ENCODE assay signal across 21 mouse cellular contexts in the genomic region with DNA sequence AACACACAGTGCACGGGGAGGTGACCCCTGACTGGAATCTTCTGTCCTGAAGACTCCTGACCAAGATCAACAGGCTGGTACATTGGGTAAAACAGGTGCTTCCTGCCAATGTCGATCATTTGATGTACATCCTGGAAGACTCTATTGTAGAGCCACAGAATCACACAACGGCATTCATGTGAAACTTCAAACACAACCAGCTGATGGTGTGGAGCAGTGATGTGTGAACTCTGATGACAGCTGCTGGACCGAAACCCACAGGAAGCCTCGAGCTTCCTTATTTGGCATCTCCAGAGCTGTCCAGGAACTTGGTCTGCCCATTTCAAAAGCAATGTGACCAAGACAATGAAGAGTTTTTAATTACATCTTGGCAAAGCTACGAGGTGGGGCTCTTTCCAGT.
DNase-seq lines count a peak whose midpoint lies in the region; ATAC-seq and TF ChIP-seq lines count a peak whose summit lies in the region.
"Had no signal": no experiment of that assay in that cellular context is flagged by ENCODE, and none has a peak within 500 bp of the region (broad histone marks: within the 10 kb centered on the region; RNA-seq: fewer than 3 reads in every experiment).

No protein-coding gene starts in this region.

- TF ChIP-seq POLR2A in spleen, adult 2 months (IDR thresholded peaks at IDR 0.05; ENCODE audit: low read depth, low read length), result no peak

- H3K36me3 ChIP-seq in hindbrain, postnatal 0 days (ENCODE audit: insufficient read depth, low read length), result no peaks in the 10 kb centered on the region
- H3K36me3 ChIP-seq in hindbrain, embryonic 10.5 days, result no peaks in the 10 kb centered on the region
- no peaks in the 10 kb centered on the region for H3K36me3 ChIP-seq in spleen, adult 2 months (ENCODE audit: control insufficient read depth, insufficient read depth, low read length)
- H3K36me3 ChIP-seq in splenic B cell, adult 2 months (ENCODE audit: control insufficient read depth, insufficient read depth, low read length, poor library complexity, severe bottlenecking), result no peaks in the 10 kb centered on the region
- H3K36me3 ChIP-seq: embryonic facial prominence, embryonic 10.5 days; hindbrain, embryonic 12.5 days; liver, embryonic 13.5 days; neural tube, embryonic 15.5 days had no signal

- H3K9me3 ChIP-seq in hindbrain, postnatal 0 days (ENCODE audit: low read length), result no peaks in the 10 kb centered on the region
- H3K9me3 ChIP-seq in hindbrain, embryonic 10.5 days, result no peaks in the 10 kb centered on the region
- H3K9me3 ChIP-seq: embryonic facial prominence, embryonic 10.5 days; hindbrain, embryonic 12.5 days; liver, embryonic 13.5 days; neural tube, embryonic 15.5 days had no signal

- 0 out of 2 replicates have a peak, but pooled peaks have one; percentile 24 for ATAC-seq in hindbrain, postnatal 0 days
- ATAC-seq in granulocyte monocyte progenitor cell, adult 5-6 weeks (replicated peaks; ENCODE audit: poor library complexity, severe bottlenecking), result peak; percentile 42; the same call in 1 of the 2 replicates
- ATAC-seq: forebrain, postnatal 0 days had no signal

- H3K27me3 ChIP-seq in hindbrain, postnatal 0 days (ENCODE audit: insufficient read depth, low read length), result no peaks in the 10 kb centered on the region
- no peaks in the 10 kb centered on the region for H3K27me3 ChIP-seq in hindbrain, embryonic 10.5 days (ENCODE audit: insufficient read depth, poor library complexity, severe bottlenecking)
- H3K27me3 ChIP-seq in spleen, adult 2 months (ENCODE audit: control insufficient read depth, insufficient read depth, low read length), result no peaks in the 10 kb centered on the region
- no peaks in the 10 kb centered on the region for H3K27me3 ChIP-seq in splenic B cell, adult 2 months (ENCODE audit: control insufficient read depth, insufficient read depth, low read length, poor library complexity, severe bottlenecking)
- H3K27me3 ChIP-seq: hindbrain, embryonic 12.5 days; liver, embryonic 13.5 days; neural tube, embryonic 15.5 days had no signal

- H3K27ac ChIP-seq in hindbrain, postnatal 0 days, result no peak overlapping the region
- no peak overlapping the region for H3K27ac ChIP-seq in hindbrain, embryonic 10.5 days
- no peak overlapping the region for H3K27ac ChIP-seq in spleen, adult 2 months (ENCODE audit: insufficient read depth, low read length)
- H3K27ac ChIP-seq: embryonic facial prominence, embryonic 10.5 days; hindbrain, embryonic 12.5 days; liver, embryonic 13.5 days; neural tube, embryonic 15.5 days had no signal

- no peak overlapping the region for H3K4me3 ChIP-seq in hindbrain, postnatal 0 days (ENCODE audit: low read length)
- H3K4me3 ChIP-seq in hindbrain, embryonic 10.5 days, result no peak overlapping the region
- H3K4me3 ChIP-seq in spleen, adult 2 months (ENCODE audit: extremely low read depth, insufficient read depth, insufficient read length), result no peak overlapping the region
- H3K4me3 ChIP-seq: embryonic facial prominence, embryonic 10.5 days; hindbrain, embryonic 12.5 days; liver, embryonic 13.5 days; myocyte; neural tube, embryonic 15.5 days had no signal

- H3K9ac ChIP-seq in hindbrain, postnatal 0 days (replicated peaks; ENCODE audit: low read length), result no peak overlapping the region
- H3K9ac ChIP-seq: forebrain, postnatal 0 days; hindbrain, embryonic 12.5 days; liver, embryonic 13.5 days; neural tube, embryonic 15.5 days had no signal

- no peak overlapping the region for H3K4me2 ChIP-seq in hindbrain, postnatal 0 days (ENCODE audit: low read depth, low read length)
- H3K4me2 ChIP-seq: hindbrain, embryonic 12.5 days; liver, embryonic 13.5 days; neural tube, embryonic 15.5 days had no signal

- no peak for DNase-seq in hindbrain, postnatal 0 days (ENCODE audit: low spot score)
- no peak for DNase-seq in hindbrain, embryonic 10.5 days (ENCODE audit: low spot score)
- DNase-seq in spleen, adult 2 months (ENCODE audit: low read depth in 1 of 2, low spot score in 2 of 2), result peak; percentile 6 to 29
- no peak for DNase-seq in spleen, adult 12 weeks (ENCODE audit: low spot score)
- DNase-seq in splenic B cell, adult 2 months (ENCODE audit: low read depth, low spot score), result peak; percentile 66
- no peak for DNase-seq in thymus, postnatal 4 days
- no peak for DNase-seq in kidney, postnatal 25 days
- DNase-seq: cerebellum, postnatal 25 days; forebrain, postnatal 0 days; gastrocnemius, postnatal 10 days; kidney, postnatal 14 days; layer of hippocampus, adult 9-11 months; liver, embryonic 13.5 days; midbrain, embryonic 14.5 days; spleen, adult 18-20 months; thymus, postnatal 36 days had no signal

- 65% methylated on average over 6 of the region's 6 CpGs for WGBS in hindbrain, postnatal 0 days
- WGBS in hindbrain, embryonic 10.5 days, result 83% methylated on average over 6 of the region's 6 CpGs
- WGBS in spleen, adult 2 months, result 4% methylated on average over 6 of the region's 6 CpGs

- no peaks in the 10 kb centered on the region for H3K4me1 ChIP-seq in hindbrain, postnatal 0 days (ENCODE audit: insufficient read depth, low read length)
- H3K4me1 ChIP-seq in hindbrain, embryonic 10.5 days (replicated peaks), result no peaks in the 10 kb centered on the region
- H3K4me1 ChIP-seq in spleen, adult 2 months (ENCODE audit: control insufficient read depth, insufficient read depth, insufficient read length), result peaks cover 3% of the 10 kb centered on the region; the same call in 1 of the 2 replicates
- H3K4me1 ChIP-seq: embryonic facial prominence, embryonic 10.5 days; hindbrain, embryonic 12.5 days; liver, embryonic 13.5 days; neural tube, embryonic 15.5 days had no signal

- TF ChIP-seq CTCF in hindbrain, postnatal 0 days (IDR thresholded peaks at IDR 0.05; ENCODE audit: low read depth), result no peak
- TF ChIP-seq CTCF in spleen, adult 2 months (IDR thresholded peaks at IDR 0.05; ENCODE audit: extremely low read depth, insufficient read depth, insufficient read length, insufficient replicate concordance), result no peak

Comparison
In these comparisons a context has a peak if more than half of its experiments do, and no peak if none do; other contexts are left out.
1. DNase-seq: peak in spleen, adult 2 months (2 of 2) and splenic B cell, adult 2 months (single experiment); none in hindbrain, postnatal 0 days (single experiment), hindbrain, embryonic 10.5 days (single experiment), spleen, adult 12 weeks (single experiment), thymus, postnatal 4 days (single experiment) and kidney, postnatal 25 days (0 of 2).